Mouse (Mus musculus) CH12.LX (cell line): ENCODE data around the gene Pip5k1a. TPM values are rescaled to one million over a fixed set of nuclear protein-coding genes. Genes with fewer than 3 reads are reported as not detected.

Experiments used
- DNase-seq: peaks from one replicate; pipeline ENCODE4 v3.0.0-alpha.2; 2013; ENCODE audit errors: extremely low read depth
- H3K27ac ChIP-seq: 2 replicates; pipeline ENCODE4 v1.5.1; 2012; ENCODE audit warnings: low read depth, mild to moderate bottlenecking, control low read depth, moderate library complexity; ENCODE audit not compliant: insufficient read depth
- H3K27me3 ChIP-seq: replicated peaks from 2 replicates; pipeline ENCODE3; 2012; ENCODE audit warnings: inconsistent platforms
- H3K36me3 ChIP-seq, 2 experiments: replicated peaks in 1 of 2; 2 replicates each; pipeline versions ENCODE3 to v1.6.1; 2012; ENCODE audit warnings: inconsistent platforms in 1 of 2, low read length in 1 of 2, mild to moderate bottlenecking in 1 of 2, mixed read lengths in 1 of 2, moderate library complexity in 1 of 2; ENCODE audit not compliant: control insufficient read depth in 1 of 2, insufficient read depth in 1 of 2
- H3K4me1 ChIP-seq, 2 experiments: 2 replicates each; pipeline ENCODE4 v1.6.1; 2012; ENCODE audit warnings: inconsistent platforms in 1 of 2, moderate library complexity in 1 of 2; ENCODE audit not compliant: insufficient read depth in 2 of 2, control insufficient read depth in 1 of 2
- H3K4me2 ChIP-seq: 2 replicates; pipeline ENCODE4 v1.6.1; 2012; ENCODE audit warnings: low read depth, mild to moderate bottlenecking, control low read depth; ENCODE audit not compliant: poor library complexity, insufficient read depth, severe bottlenecking
- H3K4me3 ChIP-seq, 3 experiments: fragments of 150-350 bp in 1 of 3; sonication (generic) in 1 of 3; replicated peaks in 1 of 3; 2 replicates each; pipeline versions ENCODE3 to v1.5.1; 2011 to 2012; ENCODE audit warnings: low read depth in 2 of 3, low read length in 2 of 3, mild to moderate bottlenecking in 2 of 3, moderate library complexity in 2 of 3, control low read depth in 1 of 3, improper control_type of control experiment in 1 of 3, inconsistent platforms in 1 of 3, mixed read lengths in 1 of 3; ENCODE audit not compliant: poor library complexity in 1 of 3
- H3K79me2 ChIP-seq: replicated peaks from 2 replicates; pipeline ENCODE4 v1.6.1; 2012; ENCODE audit warnings: mild to moderate bottlenecking, moderate library complexity; ENCODE audit not compliant: control insufficient read depth, poor library complexity, insufficient read depth, severe bottlenecking; ENCODE audit errors: extremely low read depth
- H3K9ac ChIP-seq: 2 replicates; pipeline ENCODE4 v1.6.1; 2012; ENCODE audit warnings: low read depth, mild to moderate bottlenecking, control low read depth, moderate library complexity; ENCODE audit not compliant: insufficient read depth
- H3K9me3 ChIP-seq: replicated peaks from 2 replicates; pipeline ENCODE3; 2012; ENCODE audit warnings: low read length, inconsistent platforms, mixed read lengths
- BHLHE40 ChIP-seq: IDR thresholded peaks from 2 replicates; pipeline ENCODE4 v1.6.1; 2011; ENCODE audit warnings: mild to moderate bottlenecking, low read depth, low read length, improper control_type of control experiment
- CHD1 ChIP-seq: IDR thresholded peaks from 2 replicates; pipeline ENCODE4 v1.6.1; 2012; ENCODE audit warnings: low read depth, low read length, improper control_type of control experiment, inconsistent platforms
- E2F4 ChIP-seq: IDR thresholded peaks from 2 replicates; pipeline ENCODE4 v1.6.1; 2011; ENCODE audit warnings: low read depth, low read length, improper control_type of control experiment; ENCODE audit not compliant: insufficient replicate concordance
- ELF1 ChIP-seq: IDR thresholded peaks from 2 replicates; pipeline ENCODE4 v1.6.1; 2014; ENCODE audit warnings: low read depth, mild to moderate bottlenecking, inconsistent platforms, low read length, improper control_type of control experiment
- EP300 ChIP-seq: IDR thresholded peaks from 2 replicates; pipeline ENCODE4 v1.6.1; 2011; ENCODE audit warnings: low read length, improper control_type of control experiment
- ETS1 ChIP-seq: conservative IDR thresholded peaks from 2 replicates; pipeline ENCODE4 v1.6.1; 2012; ENCODE audit warnings: low read depth, mild to moderate bottlenecking, inconsistent platforms, low read length, improper control_type of control experiment, moderate library complexity
- GABPA ChIP-seq: IDR thresholded peaks from 2 replicates; pipeline ENCODE4 v1.6.1; 2012; ENCODE audit warnings: low read depth, low read length, improper control_type of control experiment, inconsistent platforms; ENCODE audit not compliant: insufficient replicate concordance
- HCFC1 ChIP-seq: IDR thresholded peaks from 2 replicates; pipeline ENCODE4 v1.6.1; 2012; ENCODE audit warnings: low read depth, mild to moderate bottlenecking, inconsistent platforms, low read length, improper control_type of control experiment
- IRF4 ChIP-seq: IDR thresholded peaks from 2 replicates; pipeline ENCODE4 v1.6.1; 2014; ENCODE audit warnings: low read depth, mild to moderate bottlenecking, inconsistent platforms, low read length, improper control_type of control experiment
- JUND ChIP-seq: conservative IDR thresholded peaks from 2 replicates; pipeline ENCODE4 v1.6.1; 2011; ENCODE audit warnings: low read depth, low read length, improper control_type of control experiment
- KAT2A ChIP-seq: IDR thresholded peaks from 2 replicates; pipeline ENCODE4 v1.6.1; 2012; ENCODE audit warnings: low read length, improper control_type of control experiment, inconsistent platforms; ENCODE audit not compliant: insufficient replicate concordance
- MAFK ChIP-seq: IDR thresholded peaks from 2 replicates; pipeline ENCODE4 v1.6.1; 2011; ENCODE audit warnings: low read length, improper control_type of control experiment; ENCODE audit not compliant: insufficient replicate concordance
- MAX ChIP-seq: IDR thresholded peaks from 2 replicates; pipeline ENCODE4 v1.6.1; 2011; ENCODE audit warnings: low read length, improper control_type of control experiment
- MAZ ChIP-seq: IDR thresholded peaks from 2 replicates; pipeline ENCODE4 v1.6.1; 2012; ENCODE audit warnings: low read depth, mild to moderate bottlenecking, inconsistent platforms, low read length, improper control_type of control experiment, moderate library complexity
- MXI1 ChIP-seq: IDR thresholded peaks from 2 replicates; pipeline ENCODE4 v1.6.1; 2011; ENCODE audit warnings: mild to moderate bottlenecking, low read depth, low read length, improper control_type of control experiment
- MYC ChIP-seq: IDR thresholded peaks from 2 replicates; pipeline ENCODE4 v1.6.1; 2011; ENCODE audit warnings: low read depth, mild to moderate bottlenecking, improper control_type of control experiment, low read length
- NELFE ChIP-seq: IDR thresholded peaks from 2 replicates; pipeline ENCODE4 v1.6.1; 2011; ENCODE audit warnings: low read depth, low read length, improper control_type of control experiment
- NRF1 ChIP-seq: IDR thresholded peaks from 2 replicates; pipeline ENCODE4 v1.6.1; 2014; ENCODE audit warnings: low read depth, mild to moderate bottlenecking, inconsistent platforms, low read length, improper control_type of control experiment, moderate library complexity
- PAX5 ChIP-seq: IDR thresholded peaks from 2 replicates; pipeline ENCODE4 v1.6.1; 2012; ENCODE audit warnings: low read length, inconsistent platforms, mixed read lengths
- POLR2AphosphoS2 ChIP-seq: IDR thresholded peaks from 2 replicates; pipeline ENCODE4 v1.6.1; 2011; ENCODE audit warnings: low read depth, low read length, improper control_type of control experiment
- RAD21 ChIP-seq: IDR thresholded peaks from 2 replicates; pipeline ENCODE4 v1.6.1; 2011; ENCODE audit warnings: low read depth, mild to moderate bottlenecking, low read length, improper control_type of control experiment, moderate library complexity
- RCOR1 ChIP-seq: conservative IDR thresholded peaks from 2 replicates; pipeline ENCODE4 v1.6.1; 2012; ENCODE audit warnings: low read depth, mild to moderate bottlenecking, inconsistent platforms, low read length, improper control_type of control experiment
- SIN3A ChIP-seq: IDR thresholded peaks from 2 replicates; pipeline ENCODE4 v1.6.1; 2012; ENCODE audit warnings: low read length, improper control_type of control experiment, inconsistent platforms
- SMC3 ChIP-seq: IDR thresholded peaks from 2 replicates; pipeline ENCODE4 v1.6.1; 2011; ENCODE audit warnings: low read depth, low read length, improper control_type of control experiment
- TCF12 ChIP-seq: IDR thresholded peaks from 2 replicates; pipeline ENCODE4 v1.6.1; 2014; ENCODE audit warnings: low read depth, mild to moderate bottlenecking, inconsistent platforms, low read length, improper control_type of control experiment
- UBTF ChIP-seq: IDR thresholded peaks from 2 replicates; pipeline ENCODE4 v1.6.1; 2012; ENCODE audit warnings: low read depth, mild to moderate bottlenecking, inconsistent platforms, low read length, improper control_type of control experiment, moderate library complexity
- USF1 ChIP-seq: IDR thresholded peaks from 2 replicates; pipeline ENCODE4 v1.6.1; 2014; ENCODE audit warnings: low read depth, mild to moderate bottlenecking, inconsistent platforms, low read length, improper control_type of control experiment
- USF2 ChIP-seq: conservative IDR thresholded peaks from 2 replicates; pipeline ENCODE4 v1.6.1; 2011; ENCODE audit warnings: low read depth, low read length, improper control_type of control experiment
- ZC3H11A ChIP-seq: IDR thresholded peaks from 2 replicates; pipeline ENCODE4 v1.6.1; 2012; ENCODE audit warnings: low read depth, mild to moderate bottlenecking, inconsistent platforms, low read length, improper control_type of control experiment
- ZMIZ1 ChIP-seq: IDR thresholded peaks from 2 replicates; pipeline ENCODE4 v1.6.1; 2012; ENCODE audit warnings: low read depth, mild to moderate bottlenecking, inconsistent platforms, low read length, improper control_type of control experiment
- dilution Hi-C: fragments of 300-500 bp; cut with MboI; formaldehyde crosslinking; loops from 2 replicates; pipeline ENCODE4 v1.14.3; 2020; ENCODE audit warnings: low sequenced_read_pairs; ENCODE audit not compliant: extremely low pct_unique_long_range_greater_than_20kb, extremely low pct_ligation_motif_present
- in situ Hi-C: fragments of 300-500 bp; cut with MboI; formaldehyde crosslinking; loops from 3 replicates; pipeline ENCODE4 v1.14.3; 2019; ENCODE audit warnings: low sequenced_read_pairs, low pct_ligation_motif_present, low pct_unique_long_range_greater_than_20kb, mixed read lengths
- polyA plus RNA-seq: library from polyadenylated mRNA; unstranded; fragments of >175 nt; gene quantifications from 2 replicates; pipeline ENCODE4 v1.2.1, GENCODE M21; 2012; ENCODE audit warnings: low read depth; ENCODE audit not compliant: insufficient read length
- total RNA-seq, 2 experiments: library from RNA; depleted of rRNA; stranded (reverse); fragments of 300-350 nt in 1 of 2; fragments of >200 nt in 1 of 2; gene quantifications; 2 replicates each; pipeline ENCODE4 v1.2.3; 2012 to 2014

Gene Pip5k1a
- total and polyA plus RNA-seq, 3 experiments: 21.5 to 35.8 (median 34.1) TPM

- peaks cover 19 to 33% of the 10 kb centered on the region in 2 experiments for H3K36me3 ChIP-seq
- TF ChIP-seq USF2 (no peak), BHLHE40 (peak; percentile 29; the same call in 1 of the 2 replicates)
- peak overlapping the region in 1 of 3 experiments; percentile 54 for H3K4me3 ChIP-seq
- H3K27me3 ChIP-seq: no peaks in the 10 kb centered on the region
- no peak for DNase-seq
- peaks cover 16% of the 10 kb centered on the region for H3K79me2 ChIP-seq
- H3K4me2 ChIP-seq: peak overlapping the region; percentile 97
- H3K9me3 ChIP-seq: peaks cover 3% of the 10 kb centered on the region
- peak overlapping the region; percentile 65 for H3K27ac ChIP-seq
- dilution Hi-C loops: no loop called here
- peak overlapping the region; percentile 81 for H3K9ac ChIP-seq
- peaks cover 19 to 45% of the 10 kb centered on the region in 2 experiments for H3K4me1 ChIP-seq
- in situ Hi-C loops: no loop called here
These were observed 29.6 kb upstream of the Pip5k1a start for GRCm38 (mm10) chr3:95136336-95136735.

GRCm38 (mm10) chr3:95135433-95136052, 28.8 kb upstream of the Pip5k1a start:
- peaks cover 22 to 37% of the 10 kb centered on the region in 2 experiments for H3K36me3 ChIP-seq
- peak overlapping the region; percentile 81 for H3K9ac ChIP-seq
- H3K79me2 ChIP-seq: peaks cover 16% of the 10 kb centered on the region
- peaks cover 18 to 37% of the 10 kb centered on the region in 2 experiments for H3K4me1 ChIP-seq
- peak overlapping the region; percentile 50 to 64 (median 54) for H3K4me3 ChIP-seq
- dilution Hi-C loops: no loop called here
- peak overlapping the region; percentile 65 for H3K27ac ChIP-seq
- peak; percentile 77 for DNase-seq
- H3K4me2 ChIP-seq: peak overlapping the region; percentile 97
- in situ Hi-C loops: no loop called here
- no peaks in the 10 kb centered on the region for H3K27me3 ChIP-seq
- peaks cover 3% of the 10 kb centered on the region for H3K9me3 ChIP-seq
- no peak for TF ChIP-seq PAX5
- peak; percentile 63 for TF ChIP-seq IRF4
- TF ChIP-seq USF2: no peak
- TF ChIP-seq MXI1: no peak; the same call in 1 of the 2 replicates
- no peak for TF ChIP-seq JUND
- TF ChIP-seq MAX: peak; percentile 83
- 0 out of 2 replicates have a peak, but pooled peaks have one; percentile 52 for TF ChIP-seq KAT2A
- peak; percentile 65 for TF ChIP-seq TCF12
- no peak; the same call in 1 of the 2 replicates for TF ChIP-seq CHD1
- peak; percentile 81; the same call in 1 of the 2 replicates for TF ChIP-seq ZMIZ1
- no peak for TF ChIP-seq RAD21
- peak; percentile 62 for TF ChIP-seq NELFE
- TF ChIP-seq BHLHE40: peak; percentile 58; the same call in 1 of the 2 replicates
- TF ChIP-seq ZC3H11A: no peak
- 0 out of 2 replicates have a peak, but pooled peaks have one; percentile 24 for TF ChIP-seq E2F4
- TF ChIP-seq MYC: peak; percentile 93
- no peak for TF ChIP-seq RCOR1
- TF ChIP-seq POLR2AphosphoS2: peak; percentile 34; the same call in 1 of the 2 replicates
- no peak for TF ChIP-seq MAFK
- 0 out of 2 replicates have a peak, but pooled peaks have one; percentile 22 for TF ChIP-seq NRF1
- no peak for TF ChIP-seq GABPA
- TF ChIP-seq HCFC1: peak; percentile 64; the same call in 1 of the 2 replicates
- peak; percentile 72; the same call in 1 of the 2 replicates for TF ChIP-seq MAZ
- TF ChIP-seq SMC3: no peak
- no peak for TF ChIP-seq USF1
- no peak for TF ChIP-seq UBTF
- TF ChIP-seq ETS1: peak; percentile 50
- TF ChIP-seq ELF1: peak; percentile 78
- peak; percentile 50; the same call in 1 of the 2 replicates for TF ChIP-seq EP300
- peak; percentile 84 for TF ChIP-seq SIN3A
